Mouse (Mus musculus) left cerebral cortex, postnatal 25 days (tissue): ENCODE results near the gene Fxyd7. TPM values are rescaled to one million over a fixed set of nuclear protein-coding genes. Genes with fewer than 3 reads are reported as not detected.
A peak's percentile ranks its signal among the peaks of the same experiment; 100 is the strongest.

Experiments
- DNase-seq, 2 experiments: peaks; one replicate each; pipeline ENCODE4 v3.0.0; 2022; ENCODE audit warnings: low spot score in 2 of 2, mixed read lengths in 1 of 2
- intact Hi-C: fragments of 180-260 bp; cut with DNase I; formaldehyde crosslinking; loops from one replicate; pipeline ENCODE4 v1.15.1; 2025
- total RNA-seq, 2 experiments: library from RNA; stranded (reverse); gene quantifications; 2 replicates each; pipeline ENCODE4 v1.2.3; 2021

Gene Fxyd7
- total RNA-seq, 2 experiments from 2014 or later: 185 to 232 TPM

DNA sequence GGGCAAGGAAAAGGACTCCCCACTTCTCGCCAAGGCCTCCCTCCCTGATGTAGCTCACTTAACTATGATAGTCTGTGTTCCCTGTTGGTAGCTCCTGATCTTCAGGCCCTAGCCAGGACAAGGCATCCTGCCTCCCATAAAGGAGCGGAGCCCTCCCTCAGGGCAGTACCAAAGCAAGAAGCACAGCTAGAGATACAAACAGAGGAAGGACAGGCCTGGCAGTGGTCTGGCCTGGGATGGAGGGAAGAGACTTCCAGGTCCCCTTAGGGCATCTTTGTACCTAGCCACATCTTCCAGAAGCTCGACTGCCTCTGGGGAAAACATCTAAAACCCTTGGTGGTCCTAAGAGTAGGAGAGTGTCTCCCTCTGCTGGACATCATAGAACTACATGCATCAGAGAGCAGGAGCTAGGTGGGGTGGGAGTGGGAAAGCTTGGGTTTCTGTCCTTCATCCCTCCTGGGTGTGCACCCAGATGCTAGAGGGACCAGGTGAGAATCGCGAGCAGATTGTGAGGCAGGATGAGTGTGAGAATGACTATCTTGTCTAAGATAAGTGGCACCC, 26.7 kb upstream of the Fxyd7 start:
- intact Hi-C loops: loop anchor here (1.0 kb wide), 1 partner anchor 19 kb away; the partner anchor contains the start of gene Lgi4
- peak; percentile 71 to 86 for DNase-seq

DNA sequence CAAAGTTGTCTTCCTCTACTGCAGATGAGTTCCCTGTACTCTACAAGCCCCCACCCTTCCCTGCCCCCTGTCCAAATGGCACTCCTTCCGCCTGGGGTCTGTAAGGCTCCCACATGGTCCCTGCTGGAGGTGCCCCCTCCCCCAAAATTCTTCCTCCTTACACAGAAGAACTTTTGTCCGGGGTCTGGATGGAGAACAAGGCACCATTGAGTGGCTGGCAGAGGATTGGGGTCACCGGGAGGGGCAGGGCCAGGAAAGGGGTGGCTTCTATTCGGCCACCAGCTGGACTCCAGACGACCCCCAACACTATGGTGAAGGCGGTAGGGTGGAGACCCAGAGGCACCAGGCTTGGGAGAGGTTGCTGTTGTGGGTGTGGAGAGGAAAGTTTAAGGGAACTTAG, 26.2 kb upstream of the Fxyd7 start:
- DNase-seq: peak in 1 of 2 experiments; percentile 51
- intact Hi-C loops: no loop called here

DNA sequence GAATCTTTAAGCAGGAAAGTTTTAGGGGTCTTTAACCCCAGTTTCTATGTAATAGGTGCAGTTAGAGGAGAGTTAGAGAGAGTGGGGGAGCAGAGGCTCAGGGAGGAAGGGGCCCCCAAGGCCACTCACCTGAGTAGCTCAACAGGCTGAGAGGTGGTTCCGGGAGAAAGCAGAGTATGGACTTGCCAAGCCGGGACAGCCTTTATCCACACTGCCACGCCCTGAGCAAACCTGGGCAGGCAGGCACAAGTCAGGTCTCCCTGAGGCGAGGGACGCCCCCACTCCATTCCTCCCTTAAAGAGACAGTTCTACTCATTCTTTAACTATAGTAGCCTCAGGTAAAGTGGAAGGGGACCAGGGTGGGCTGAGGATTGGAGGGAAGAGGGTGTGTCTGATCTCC, 25.2 kb upstream of the Fxyd7 start, which contains the start of gene Fxyd3:
TSS of gene Fxyd3 (minus strand) at position 213 of the 400 bp plus-strand sequence.
- intact Hi-C loops: no loop called here
- DNase-seq: no peak

DNA sequence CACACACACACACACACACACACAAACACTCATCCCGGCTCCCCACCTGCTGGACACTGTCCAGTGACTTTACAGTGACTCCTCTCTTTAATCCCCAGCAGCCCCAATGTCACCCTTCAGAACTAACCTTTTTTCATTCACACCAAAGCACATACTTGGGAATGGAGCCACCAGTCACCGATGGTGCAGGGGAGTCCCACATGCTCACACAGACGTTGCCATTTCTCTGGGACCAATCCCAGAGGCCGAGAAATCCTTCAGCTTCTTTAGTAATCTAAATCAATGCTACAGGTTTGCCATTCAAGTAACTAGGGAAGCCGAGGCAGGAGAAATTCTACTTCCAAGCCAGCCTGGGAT, 23.4 kb upstream of the Fxyd7 start:
- intact Hi-C loops: no loop called here
- DNase-seq: peak in 1 of 2 experiments; percentile 64

DNA sequence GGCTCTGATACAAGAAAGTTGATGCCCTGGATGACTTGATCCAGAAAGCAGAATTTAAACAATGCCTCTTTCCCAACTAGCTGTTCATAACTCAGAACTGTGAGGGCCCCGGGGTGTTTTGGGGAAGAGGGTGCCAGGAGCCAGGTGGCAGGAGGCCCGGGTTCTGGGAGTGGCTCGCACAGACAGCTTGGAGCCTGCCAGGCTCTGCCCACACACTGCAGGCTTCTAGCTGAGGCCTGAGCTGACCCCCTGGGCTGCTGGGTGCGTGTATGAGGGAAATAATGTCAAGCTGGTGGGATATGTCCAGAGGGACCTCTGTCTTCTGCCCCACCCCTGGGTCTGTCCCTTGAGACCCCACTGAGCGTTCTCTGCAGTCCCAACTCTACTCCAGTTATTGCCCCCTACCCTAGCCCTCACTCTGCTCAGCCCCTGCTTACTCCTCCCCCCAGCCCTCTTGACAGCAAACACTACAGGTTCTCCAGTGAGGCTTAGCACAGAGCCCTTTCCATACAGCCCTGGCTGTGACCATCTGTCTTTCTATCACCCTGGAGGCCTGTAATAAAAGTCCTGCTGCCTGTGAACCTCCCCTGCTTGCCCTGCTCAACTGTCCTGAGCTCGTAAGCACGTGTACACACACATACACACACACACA, 22.9 kb upstream of the Fxyd7 start:
- peak in 1 of 2 experiments; percentile 58 for DNase-seq
- intact Hi-C loops: no loop called here

DNA sequence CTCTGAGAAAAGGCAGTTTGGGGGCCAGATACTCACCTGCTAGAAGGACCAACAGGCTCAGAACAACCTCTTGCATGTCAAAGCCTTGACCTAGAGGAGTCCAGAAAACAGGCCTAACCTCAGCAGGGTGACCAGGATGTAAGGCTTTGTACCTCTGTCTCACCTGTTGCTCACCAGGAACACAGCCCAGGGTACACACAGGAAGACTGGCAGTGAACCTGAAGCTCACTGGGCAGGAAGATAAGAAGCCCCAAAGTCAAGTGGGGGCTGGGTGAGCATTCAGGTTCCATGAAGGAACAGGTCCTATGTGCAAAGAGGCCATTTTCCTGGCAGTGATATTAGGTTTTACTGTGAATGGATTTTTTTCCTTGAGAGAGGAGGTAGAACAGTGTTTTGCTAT, 22.3 kb upstream of the Fxyd7 start:
- intact Hi-C loops: no loop called here
- DNase-seq: no peak

DNA sequence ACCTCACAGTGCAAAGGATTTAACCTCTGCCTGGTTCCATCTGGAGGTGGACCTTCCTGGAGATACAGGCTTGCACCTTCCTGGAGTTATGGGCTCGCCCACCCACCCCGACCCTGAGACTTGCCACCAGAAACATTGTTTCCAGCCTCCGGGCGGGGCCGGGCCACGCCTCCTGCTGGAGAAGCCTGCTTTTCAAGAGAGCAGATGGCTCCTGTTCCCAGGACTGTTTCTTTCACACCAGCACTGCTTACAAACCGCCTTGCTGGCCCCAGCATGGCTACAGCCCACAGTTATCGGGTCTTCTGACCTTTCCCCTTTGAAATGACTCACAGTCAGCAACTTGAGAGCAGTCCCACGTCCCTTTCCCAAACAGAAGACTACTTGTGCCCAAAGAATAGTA, 21.1 kb upstream of the Fxyd7 start:
- intact Hi-C loops: no loop called here
- no peak for DNase-seq

DNA sequence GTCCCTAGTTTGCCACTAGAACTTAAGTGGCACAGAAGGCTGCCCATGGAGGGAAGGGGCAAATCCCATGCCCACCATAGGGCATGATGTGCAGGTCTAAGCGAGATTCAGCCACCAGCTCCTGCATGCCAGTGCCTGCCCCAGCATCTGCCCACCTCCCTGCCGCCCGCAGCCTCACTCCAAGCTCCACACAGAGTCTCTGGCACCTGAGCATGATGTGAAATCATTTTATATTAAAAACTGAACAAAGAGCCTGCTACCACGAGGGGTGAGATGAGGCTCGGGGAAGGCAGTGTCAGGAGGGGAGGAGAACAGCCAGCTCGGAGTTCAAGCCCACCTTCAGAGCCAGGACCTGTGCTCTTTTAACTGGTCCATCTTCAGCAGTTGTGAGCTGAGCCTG, 19.1 kb upstream of the Fxyd7 start:
- intact Hi-C loops: no loop called here
- DNase-seq: no peak

DNA sequence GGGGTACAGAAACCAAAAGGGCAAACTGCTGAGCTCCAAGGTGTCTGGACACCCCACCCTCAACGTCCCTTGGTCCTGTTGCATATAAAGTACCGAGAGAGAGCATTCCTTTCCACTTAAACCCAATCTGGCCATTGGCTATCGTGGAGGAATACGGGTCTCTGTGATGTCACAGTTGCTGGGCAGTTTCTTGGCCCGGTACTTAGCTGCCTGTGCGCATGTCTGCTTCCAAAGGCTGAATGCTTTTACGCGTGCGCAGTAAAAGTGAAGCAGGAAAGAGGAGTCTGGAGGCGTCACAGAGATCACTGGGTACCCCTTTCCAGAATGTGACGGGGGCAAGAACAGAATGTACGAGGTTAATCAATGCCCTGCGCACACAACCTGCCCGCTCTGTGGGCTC, 18.2 kb upstream of the Fxyd7 start:
- intact Hi-C loops: no loop called here
- DNase-seq: no peak

DNA sequence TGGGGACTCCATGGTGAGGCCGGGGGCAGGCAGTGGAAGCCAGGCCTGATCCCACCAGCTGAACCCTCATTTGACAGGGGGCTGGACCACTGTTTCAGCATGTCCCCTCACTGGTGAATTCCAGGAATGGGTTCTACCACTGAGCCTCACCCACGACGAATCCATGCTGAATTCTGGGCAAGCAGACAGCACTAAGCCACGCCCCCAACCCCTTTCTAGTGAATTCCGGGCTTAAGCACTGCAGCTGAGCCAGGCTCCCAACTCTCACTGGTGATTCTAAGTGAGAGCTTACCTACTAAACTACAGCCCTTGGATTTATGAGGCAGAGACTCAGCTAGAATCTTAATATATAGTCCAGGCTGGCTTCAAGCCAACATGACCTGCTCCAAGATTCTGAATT, 16.6 kb upstream of the Fxyd7 start:
- intact Hi-C loops: no loop called here
- peak in 1 of 2 experiments; percentile 67 for DNase-seq

DNA sequence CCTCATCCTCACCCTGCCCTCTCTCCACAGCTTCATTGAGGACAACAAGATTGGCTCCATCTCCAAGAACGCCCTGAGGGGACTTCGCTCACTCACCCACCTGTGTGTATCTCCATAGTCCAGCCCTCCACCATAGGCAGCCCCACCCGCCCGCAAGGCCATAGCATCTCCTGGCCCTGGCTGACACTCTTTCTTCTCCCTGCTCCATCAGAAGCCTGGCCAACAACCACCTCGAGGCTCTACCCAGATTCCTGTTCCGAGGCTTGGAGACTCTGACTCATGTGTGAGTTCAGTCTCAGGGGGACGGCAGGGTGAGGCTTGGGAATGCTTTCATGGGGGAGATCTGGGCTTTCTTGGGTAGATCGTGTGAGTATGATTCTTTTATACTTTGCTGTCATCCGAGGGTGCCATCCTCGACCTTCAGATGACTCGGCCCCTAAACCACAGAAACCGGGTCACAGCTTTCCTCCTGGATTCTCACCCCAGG, 11.8 kb upstream of the Fxyd7 start:
- DNase-seq: no peak

DNA sequence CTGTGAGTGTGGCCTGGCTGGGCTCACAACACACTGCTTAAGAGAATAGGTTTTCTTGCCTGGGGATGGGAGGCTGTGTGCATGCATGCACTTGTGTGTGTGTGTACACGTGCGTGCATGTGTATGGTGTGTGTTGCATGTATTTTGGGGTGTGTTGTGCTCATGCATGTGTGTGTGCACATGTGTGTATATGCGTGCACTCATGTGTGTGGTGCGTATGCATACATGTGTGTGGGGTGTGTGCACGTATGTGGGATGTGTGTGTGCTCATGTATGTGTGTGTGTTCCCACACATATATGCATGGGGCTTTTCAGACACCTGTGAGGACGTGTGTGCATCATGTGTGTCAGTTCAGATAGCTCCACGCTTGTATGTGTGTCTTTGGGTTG, 9.3 kb upstream of the Fxyd7 start:
- DNase-seq: no peak
- intact Hi-C loops: no loop called here

More for the DNA sequence above, 11.8 kb upstream of the Fxyd7 start:
- intact Hi-C loops: no loop called here

DNA sequence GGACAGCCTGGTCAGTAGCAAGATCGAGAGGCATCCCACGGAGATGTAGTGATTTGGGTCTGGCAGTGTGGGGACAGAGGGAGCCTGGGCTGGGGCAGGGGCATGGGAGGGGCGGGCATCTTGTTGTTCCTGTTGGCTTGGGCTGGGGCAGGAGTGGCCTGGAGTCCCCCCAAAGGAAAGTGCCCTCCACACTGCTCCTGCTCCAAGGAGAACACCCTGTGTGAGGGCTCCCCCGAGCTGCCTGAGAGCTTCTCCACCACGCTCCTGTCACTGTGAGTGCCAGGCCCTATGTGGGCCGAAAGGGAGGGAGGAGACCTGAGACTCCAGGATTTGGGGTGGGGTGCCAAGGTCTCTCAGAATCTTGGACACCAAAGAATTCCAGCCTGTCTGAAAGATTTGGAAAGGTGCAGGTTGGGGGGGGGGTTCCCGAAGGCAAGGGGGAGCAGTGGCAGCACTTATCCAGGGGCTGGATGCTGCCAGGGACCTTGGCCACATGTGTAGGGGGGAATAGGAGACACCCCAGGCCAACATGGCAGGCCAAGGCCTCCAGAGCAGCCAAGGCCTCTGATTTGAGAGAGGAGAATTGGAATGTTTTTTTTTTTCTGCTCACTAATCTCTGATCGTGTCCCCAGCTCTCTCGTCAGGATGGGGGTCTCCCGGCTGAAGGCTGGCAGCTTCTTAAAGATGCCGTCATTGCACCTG, 8.8 kb upstream of the Fxyd7 start:
- intact Hi-C loops: loop anchor here (1.0 kb wide), 2 partner anchors 18 to 37 kb away; no protein-coding TSS in a partner anchor
- DNase-seq: no peak

DNA sequence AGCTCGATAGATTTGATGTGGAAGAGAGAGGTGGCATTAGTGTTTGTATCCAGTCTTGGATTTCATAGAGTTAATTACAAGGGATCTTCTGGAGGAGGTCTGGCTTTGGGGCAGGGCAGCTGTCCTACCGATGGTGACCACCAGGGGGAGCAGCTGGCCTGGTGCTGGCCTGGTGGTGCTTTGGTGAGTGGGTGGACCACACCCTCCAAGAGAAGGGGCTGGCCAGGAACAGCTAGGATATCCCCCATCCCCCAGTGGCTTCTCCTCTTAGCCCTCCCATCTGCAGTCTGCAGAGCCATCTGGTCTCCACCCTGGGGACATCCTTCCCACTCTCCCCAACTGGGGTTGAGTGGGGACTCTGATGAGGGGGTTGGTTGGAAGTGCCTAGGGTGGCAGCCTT, 7.8 kb upstream of the Fxyd7 start, which contains the start of gene Lgi4:
TSS of gene Lgi4 (plus strand) at position 235 of the 400 bp plus-strand sequence.
- DNase-seq: peak; percentile 80 to 87
- intact Hi-C loops: loop anchor here (1.0 kb wide), 2 partner anchors 19 to 38 kb away; no protein-coding TSS in a partner anchor

DNA sequence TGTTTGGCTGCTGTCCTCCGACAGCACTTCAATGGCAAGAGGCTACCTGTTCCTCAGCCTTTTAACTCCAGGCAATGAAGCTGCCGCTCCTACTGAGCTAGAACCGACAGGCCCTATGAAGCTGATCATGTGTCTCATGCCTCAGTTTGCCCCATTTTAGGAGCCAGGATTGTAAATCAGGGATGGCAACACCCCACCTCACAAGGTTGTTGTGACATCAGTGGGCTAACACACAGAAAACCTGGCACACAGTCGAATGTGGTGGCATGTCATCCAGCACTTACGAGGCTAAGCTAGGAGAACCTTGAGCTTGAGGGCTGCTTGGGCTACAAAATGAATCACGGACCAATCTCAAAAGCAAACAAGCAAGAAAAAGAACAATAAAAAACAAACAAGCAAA, 6.9 kb upstream of the Fxyd7 start:
- intact Hi-C loops: no loop called here
- DNase-seq: no peak

DNA sequence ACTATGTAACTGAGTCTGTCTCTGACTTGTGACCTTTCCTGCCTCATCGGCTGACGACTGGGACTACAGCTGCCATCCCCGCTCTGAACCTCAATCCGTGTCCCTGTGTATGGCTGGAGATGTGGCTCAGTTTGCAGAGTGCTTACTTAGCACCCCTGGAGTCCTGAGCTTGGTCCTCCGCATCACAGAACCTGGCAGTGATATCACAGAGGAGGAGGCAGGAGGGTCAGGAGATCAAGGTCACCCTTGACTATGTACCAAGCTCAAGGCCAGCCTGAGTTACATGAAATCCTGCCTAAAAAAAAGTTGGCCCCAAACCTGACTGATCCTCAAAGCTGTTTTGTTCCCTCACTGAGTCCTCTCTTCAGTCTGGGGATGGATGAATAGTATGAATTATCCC, 6.5 kb upstream of the Fxyd7 start:
- intact Hi-C loops: no loop called here
- no peak for DNase-seq

DNA sequence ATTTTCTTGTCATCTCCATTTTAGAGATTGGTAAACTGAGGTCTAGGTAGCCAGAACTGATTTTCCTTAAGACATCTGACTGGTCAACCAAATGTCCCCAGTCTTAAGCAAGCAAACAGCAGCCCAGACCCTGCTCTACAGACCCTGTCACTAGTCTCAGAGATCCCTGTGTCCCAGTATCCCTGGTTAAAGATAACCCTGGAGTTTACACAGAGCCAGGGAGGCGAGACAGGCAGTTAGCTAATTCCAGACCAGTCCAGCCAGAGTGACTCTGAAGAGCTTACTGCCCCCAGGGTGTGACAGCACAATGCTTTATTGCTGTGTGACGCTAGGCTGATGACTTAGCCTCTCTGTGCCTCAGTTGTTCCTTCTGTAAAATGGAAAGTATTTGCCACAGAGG, 5.8 kb upstream of the Fxyd7 start, which contains the start of gene Fxyd1:
TSS of gene Fxyd1 (minus strand) at position 129 of the 400 bp plus-strand sequence.
- intact Hi-C loops: no loop called here
- no peak for DNase-seq

DNA sequence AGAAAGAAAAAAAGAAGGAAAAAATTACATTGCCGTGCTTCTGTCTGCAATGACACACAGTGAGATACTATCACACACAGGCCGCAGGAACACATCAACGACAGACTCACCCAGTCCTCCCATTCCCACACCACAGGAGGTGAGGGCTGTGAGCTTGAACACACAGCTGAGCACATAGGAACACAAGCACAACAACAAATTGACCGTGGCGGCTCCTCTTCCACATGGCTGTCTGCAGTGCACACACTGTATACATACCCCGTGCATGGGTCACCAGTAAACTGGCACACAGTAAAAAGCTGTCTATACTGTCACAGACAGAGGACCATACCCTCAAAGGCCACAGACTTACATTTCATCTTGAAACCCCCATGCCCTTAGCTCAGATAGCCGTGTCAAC, 5.2 kb upstream of the Fxyd7 start:
- intact Hi-C loops: no loop called here
- DNase-seq: no peak

DNA sequence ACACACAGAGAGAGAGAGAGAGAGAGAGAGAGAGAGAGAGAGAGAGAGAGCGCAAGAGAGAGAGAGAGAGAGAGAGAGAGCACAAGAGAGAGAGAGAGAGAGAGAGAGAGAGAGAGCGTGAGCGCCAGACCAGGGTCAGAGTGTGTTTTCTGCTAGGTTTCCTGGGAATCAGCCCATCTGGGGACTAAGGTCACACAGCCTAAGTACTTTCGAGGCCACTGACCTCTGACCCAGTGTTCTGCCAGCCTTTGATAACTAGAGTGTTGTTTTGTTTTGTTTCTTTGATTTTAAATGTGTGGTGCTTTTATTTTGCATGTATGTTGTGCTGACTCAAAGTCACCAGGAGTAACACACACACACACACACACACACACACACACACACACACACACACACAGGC, 4.6 kb upstream of the Fxyd7 start:
- DNase-seq: no peak

DNA sequence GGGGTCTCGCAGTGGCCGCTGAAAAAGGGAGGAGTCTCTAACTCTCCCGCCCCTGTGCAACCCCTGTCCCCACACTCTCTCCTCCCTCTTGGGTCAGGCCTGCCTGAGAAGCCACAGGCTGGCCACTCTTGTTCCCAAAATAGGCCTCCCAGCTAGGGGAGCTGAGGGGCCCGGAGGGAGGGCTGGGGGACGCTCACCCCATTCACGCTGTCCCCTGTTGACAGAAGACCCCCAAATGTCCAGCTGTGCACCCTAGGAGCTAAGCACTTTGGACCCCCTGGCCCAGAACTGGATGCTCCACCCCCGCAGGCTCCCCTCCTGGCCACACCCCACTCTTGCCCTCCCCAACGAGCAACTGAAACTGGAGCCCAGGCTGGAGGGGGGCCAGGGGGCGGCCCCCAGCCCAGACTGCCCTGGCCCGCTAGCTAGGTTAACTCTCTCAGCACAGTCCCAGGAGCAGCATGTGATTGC, 4.1 kb upstream of the Fxyd7 start:
- intact Hi-C loops: no loop called here
- peak in 1 of 2 experiments; percentile 42 for DNase-seq

More for the DNA sequence above, 4.6 kb upstream of the Fxyd7 start:
- intact Hi-C loops: no loop called here
